Mouse (Mus musculus) stomach, postnatal 0 days (tissue): ENCODE measurements around the gene Cntnap2.

ENCODE experiments used
- CTCF ChIP-seq: IDR thresholded peaks from 2 replicates; pipeline ENCODE4 v1.5.1; 2016; ENCODE audit warnings: antibody characterized with exemption, low read depth, mild to moderate bottlenecking, moderate library complexity
- EP300 ChIP-seq: optimal IDR thresholded peaks from 2 replicates; pipeline ENCODE3; 2016; ENCODE audit warnings: antibody characterized with exemption

GRCm38 (mm10) chr6:46033108-46033507 lies 974.0 kb downstream of the Cntnap2 start:
- no peak for TF ChIP-seq CTCF
- no peak for TF ChIP-seq EP300
